Mouse (Mus musculus) B cell, adult 2 months (primary cell): Measurements from ENCODE around the gene Hps4.
"Not testable (repeated sequence)": the region's sequence is repeated elsewhere in the genome, so short reads cannot be mapped to it uniquely, and the experiment has no call there.

Experiments
- DNase-seq, 2 experiments: peaks; one replicate each; pipeline ENCODE4 v3.0.0; 2022

The Hps4 gene

GRCm38 (mm10) chr5:112406017-112406416 lies 63.1 kb downstream of the Hps4 start:
- DNase-seq, result no peak

GRCm38 (mm10) chr5:112409274-112409673 lies 66.4 kb downstream of the Hps4 start:
- DNase-seq, result no peak

GRCm38 (mm10) chr5:112411072-112411471 lies 68.2 kb downstream of the Hps4 start:
- no peak for DNase-seq

- DNase-seq, result no peak
Observed at GRCm38 (mm10) chr5:112411514-112412335, 68.8 kb downstream of the Hps4 start.

- DNase-seq, result not testable (repeated sequence)
Observed at GRCm38 (mm10) chr5:112412781-112413180, 69.9 kb downstream of the Hps4 start.

- DNase-seq, result no peak
Observed at GRCm38 (mm10) chr5:112416673-112417072, 73.8 kb downstream of the Hps4 start.

- no peak for DNase-seq
Observed at GRCm38 (mm10) chr5:112418023-112418422, 75.1 kb downstream of the Hps4 start.

GRCm38 (mm10) chr5:112419535-112419934 lies 76.7 kb downstream of the Hps4 start:
- DNase-seq, result no peak

GRCm38 (mm10) chr5:112426635-112427034 lies 83.8 kb downstream of the Hps4 start:
- no peak for DNase-seq

GRCm38 (mm10) chr5:112427283-112427682 lies 84.4 kb downstream of the Hps4 start:
- peak; percentile 73 to 79 for DNase-seq
